Mouse (Mus musculus) limb, embryonic 10.5 days (tissue): ENCODE measurements around the gene Cdca7l. TPM values are rescaled to one million over a fixed set of nuclear protein-coding genes. Genes with fewer than 3 reads are reported as not detected.

Experiments
- DNase-seq: peaks from one replicate; pipeline ENCODE4 v3.0.0-alpha.2; 2017; ENCODE audit warnings: low spot score
- H3K27ac ChIP-seq: fragments of 300-500 bp; sonication (generic); 2 replicates; pipeline ENCODE4 v1.5.1; 2016; ENCODE audit warnings: mild to moderate bottlenecking
- H3K27me3 ChIP-seq: fragments of 300-500 bp; sonication (generic); 2 replicates; pipeline ENCODE4 v1.6.1; 2016; ENCODE audit warnings: low read depth, mild to moderate bottlenecking; ENCODE audit not compliant: poor library complexity, severe bottlenecking
- H3K36me3 ChIP-seq: fragments of 300-500 bp; sonication (generic); 2 replicates; pipeline ENCODE4 v1.6.1; 2016; ENCODE audit warnings: mild to moderate bottlenecking, moderate library complexity
- H3K4me1 ChIP-seq: fragments of 300-500 bp; sonication (generic); 2 replicates; pipeline ENCODE4 v1.6.1; 2016
- H3K4me3 ChIP-seq: fragments of 300-500 bp; sonication (generic); 2 replicates; pipeline ENCODE4 v1.5.1; 2016; ENCODE audit warnings: mild to moderate bottlenecking, moderate library complexity
- H3K9me3 ChIP-seq: fragments of 300-500 bp; sonication (generic); replicated peaks from 2 replicates; pipeline ENCODE4 v1.6.1; 2016; ENCODE audit warnings: mild to moderate bottlenecking
- WGBS: fragments of 180-500 bp; shearing (Covaris S2); methylation state at CpG from one replicate; pipeline ENCODE4 v1.1.7; 2016; 5-methylcytosine and 5-hydroxymethylcytosine counted together
- polyA plus RNA-seq: library from polyadenylated mRNA; unstranded; fragments of >200 nt; fragmentation: Nextera tagmentation; extraction: Ambion mirVana; gene quantifications from 2 replicates; pipeline ENCODE4 v1.2.1, GENCODE M21; 2016

Gene Cdca7l
- polyA plus RNA-seq, 1 experiment from 2014 or later: 54.8 TPM

DNA sequence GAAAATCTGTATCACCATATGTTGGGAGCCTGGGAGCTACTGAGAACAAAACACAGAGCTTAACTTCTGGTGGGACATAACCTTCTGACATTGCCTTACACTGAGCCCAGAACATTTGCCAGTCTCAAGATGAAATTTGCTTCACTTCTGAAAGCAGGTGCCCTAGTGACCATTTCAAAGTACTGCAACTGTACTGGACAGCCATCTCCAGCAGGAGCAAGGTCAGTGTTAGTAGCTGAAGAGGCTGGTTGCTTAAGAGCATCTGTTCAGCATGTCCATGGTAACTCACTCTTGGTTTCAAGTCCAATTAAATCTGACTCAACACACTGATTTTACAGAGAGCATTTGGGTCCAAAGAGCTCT is 16.8 kb downstream of the Cdca7l start:
- Histone ChIP-seq H3K9me3 (no peaks in the 10 kb centered on the region), H3K36me3 (no peaks in the 10 kb centered on the region), H3K4me1 (no peaks in the 10 kb centered on the region), H3K27ac (no peak overlapping the region), H3K4me3 (no peak overlapping the region), H3K27me3 (no peaks in the 10 kb centered on the region)
- DNase-seq: no peak

DNA sequence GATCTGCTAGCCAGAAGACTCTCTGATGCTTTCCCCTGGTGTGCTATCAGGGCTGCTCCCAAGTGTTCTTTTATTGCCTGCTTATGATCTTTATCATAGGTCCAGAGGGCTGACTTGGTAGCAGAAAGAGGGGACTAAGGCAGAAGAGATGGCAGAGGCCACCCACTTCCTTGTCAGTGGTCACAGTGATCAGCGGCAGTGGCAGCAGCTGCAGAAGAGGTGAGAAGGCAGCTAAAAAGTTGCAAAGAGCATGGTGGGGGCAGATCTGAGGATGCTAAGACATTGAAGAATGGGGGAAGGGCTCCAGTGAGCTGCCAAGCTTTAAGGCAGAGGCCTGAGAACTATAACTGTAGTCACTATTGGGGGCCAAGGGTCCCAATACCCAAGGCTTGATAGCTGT is 17.3 kb downstream of the Cdca7l start:
- H3K9me3 ChIP-seq: no peaks in the 10 kb centered on the region
- 44% methylated on average over 1 of the region's 1 CpGs for WGBS

DNA sequence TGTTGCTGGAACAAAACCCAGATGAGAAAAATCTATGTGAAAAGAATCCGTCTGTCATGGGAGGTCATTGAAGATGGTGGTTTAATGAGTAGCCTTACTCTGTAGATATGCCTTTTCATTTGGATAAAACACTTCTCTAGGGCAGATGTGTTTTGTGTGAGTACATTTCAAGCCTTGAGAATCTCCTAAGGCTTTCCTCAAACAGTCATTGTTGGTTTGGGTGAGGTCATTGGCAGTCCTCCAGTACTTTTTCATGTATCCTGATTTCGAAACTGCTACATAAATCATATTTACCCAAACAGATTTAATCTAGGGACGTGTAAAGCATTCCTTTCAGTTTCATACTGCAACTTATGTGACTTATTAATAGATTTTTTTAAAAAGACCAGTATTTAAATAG is 24.3 kb downstream of the Cdca7l start:
- WGBS: 92% methylated on average over 3 of the region's 3 CpGs
- no peak for DNase-seq

More for the DNA sequence above, 17.3 kb downstream of the Cdca7l start:
- Histone ChIP-seq H3K4me1 (no peaks in the 10 kb centered on the region), H3K36me3 (no peaks in the 10 kb centered on the region), H3K27ac (no peak overlapping the region), H3K27me3 (no peaks in the 10 kb centered on the region), H3K4me3 (no peak overlapping the region)
- DNase-seq: no peak

DNA sequence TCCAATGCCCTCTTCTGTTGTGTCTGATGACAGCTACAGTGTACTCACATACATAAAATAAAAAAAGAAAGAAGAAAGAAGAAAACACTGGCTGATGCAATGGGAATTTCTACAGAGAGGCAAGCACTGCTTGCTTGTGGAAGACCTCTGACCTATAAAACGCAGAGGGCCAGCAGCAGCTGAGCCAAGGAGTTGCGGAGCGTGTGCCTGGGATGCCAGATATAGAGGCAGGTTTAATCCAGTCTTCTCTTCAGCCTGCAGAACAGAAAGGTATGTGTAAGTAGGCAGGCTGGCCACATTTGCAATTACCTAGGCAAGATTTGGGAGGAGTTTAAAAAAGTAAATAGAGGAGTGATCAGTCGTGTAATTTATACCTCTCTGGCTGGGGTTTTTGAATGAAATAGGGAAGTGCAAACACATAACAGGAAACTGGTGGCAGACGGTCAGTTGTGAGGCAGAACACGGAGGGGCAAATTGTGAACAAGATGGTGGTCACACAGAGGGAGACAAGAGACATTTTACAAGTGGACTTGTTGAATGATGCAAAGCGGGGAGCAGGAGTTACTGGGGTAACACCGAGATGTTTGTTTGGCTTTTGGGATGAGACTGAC is 27.4 kb downstream of the Cdca7l start:
- Histone ChIP-seq H3K9me3 (no peaks in the 10 kb centered on the region), H3K27ac (no peak overlapping the region), H3K4me1 (no peaks in the 10 kb centered on the region), H3K36me3 (no peaks in the 10 kb centered on the region), H3K4me3 (no peak overlapping the region), H3K27me3 (no peaks in the 10 kb centered on the region)
- 83% methylated on average over 8 of the region's 8 CpGs for WGBS
- no peak for DNase-seq

More for the DNA sequence above, 24.3 kb downstream of the Cdca7l start:
- Histone ChIP-seq H3K9me3 (no peaks in the 10 kb centered on the region), H3K27me3 (no peaks in the 10 kb centered on the region), H3K27ac (no peak overlapping the region), H3K4me3 (no peak overlapping the region), H3K4me1 (no peaks in the 10 kb centered on the region), H3K36me3 (no peaks in the 10 kb centered on the region)

DNA sequence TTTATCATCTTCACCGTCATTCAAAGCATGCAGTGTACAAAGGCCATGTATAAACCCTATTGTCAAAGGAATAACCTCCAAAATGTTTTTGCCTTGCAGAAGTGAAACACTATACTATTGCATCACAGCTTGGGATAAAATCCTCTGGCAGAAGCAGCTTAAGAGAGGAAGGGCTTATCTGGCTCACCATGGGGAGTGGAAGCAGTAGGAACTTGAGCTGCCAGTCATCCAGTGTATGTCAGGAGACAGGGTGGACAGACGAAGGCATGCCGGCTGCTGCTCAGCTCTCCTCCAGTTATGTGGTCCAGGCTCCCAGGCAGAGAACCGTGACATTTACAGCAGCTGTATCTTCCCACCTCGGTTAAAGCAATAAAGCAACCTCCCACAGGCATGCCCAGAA is 28.1 kb downstream of the Cdca7l start:
- Histone ChIP-seq H3K4me3 (no peak overlapping the region), H3K27ac (no peak overlapping the region), H3K9me3 (no peaks in the 10 kb centered on the region), H3K36me3 (no peaks in the 10 kb centered on the region), H3K4me1 (no peaks in the 10 kb centered on the region), H3K27me3 (no peaks in the 10 kb centered on the region)
- no peak for DNase-seq
- 41% methylated on average over 5 of the region's 5 CpGs for WGBS

DNA sequence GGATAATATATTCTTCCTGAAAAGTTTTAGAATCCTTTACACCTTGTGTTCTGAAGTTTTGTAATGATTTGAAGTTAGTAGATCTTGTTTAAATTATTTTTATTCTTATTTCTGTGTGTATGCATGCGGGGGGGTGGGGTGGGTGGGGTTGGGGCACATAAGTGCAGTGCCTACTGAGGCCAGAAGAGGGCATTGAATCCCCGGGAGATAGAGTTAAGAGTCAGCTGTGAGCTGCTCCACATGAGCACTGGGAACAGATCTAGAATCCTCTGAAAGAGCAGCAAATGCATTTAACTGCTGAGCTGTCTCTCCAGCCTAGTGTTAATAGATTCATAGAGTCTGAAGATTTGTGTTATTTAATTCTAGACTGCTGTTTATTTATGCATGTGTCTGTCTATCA is 30.6 kb downstream of the Cdca7l start:
- H3K4me3 ChIP-seq: no peak overlapping the region
- no peaks in the 10 kb centered on the region for H3K4me1 ChIP-seq
- 78% methylated on average over 2 of the region's 2 CpGs for WGBS
- H3K36me3 ChIP-seq: no peaks in the 10 kb centered on the region
- H3K27me3 ChIP-seq: no peaks in the 10 kb centered on the region
- H3K9me3 ChIP-seq: no peaks in the 10 kb centered on the region
- no peak overlapping the region for H3K27ac ChIP-seq
- no peak for DNase-seq

DNA sequence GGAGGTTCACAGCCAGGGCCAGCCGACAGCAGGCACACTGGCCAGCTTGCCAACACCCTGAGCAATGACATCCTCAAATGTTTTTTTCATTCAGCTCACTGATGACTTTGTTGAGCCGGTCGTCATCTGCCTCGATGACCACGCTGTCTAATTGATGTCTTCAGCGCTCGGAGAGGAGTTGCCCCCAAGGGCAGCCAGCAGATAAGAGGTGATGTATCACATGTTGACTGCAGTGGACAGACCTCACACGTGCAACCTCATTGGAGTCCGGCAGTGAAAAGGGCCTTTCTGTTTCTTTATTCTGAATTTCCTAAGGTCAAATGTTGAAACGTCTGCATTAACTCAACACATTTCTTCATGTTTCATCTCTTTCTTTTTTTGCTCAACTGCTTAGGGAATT is 31.3 kb downstream of the Cdca7l start:
- Histone ChIP-seq H3K27me3 (no peaks in the 10 kb centered on the region), H3K4me3 (no peak overlapping the region), H3K36me3 (no peaks in the 10 kb centered on the region), H3K9me3 (no peaks in the 10 kb centered on the region), H3K27ac (no peak overlapping the region), H3K4me1 (no peaks in the 10 kb centered on the region)
- DNase-seq: no peak
- WGBS: 33% methylated on average over 10 of the region's 10 CpGs

DNA sequence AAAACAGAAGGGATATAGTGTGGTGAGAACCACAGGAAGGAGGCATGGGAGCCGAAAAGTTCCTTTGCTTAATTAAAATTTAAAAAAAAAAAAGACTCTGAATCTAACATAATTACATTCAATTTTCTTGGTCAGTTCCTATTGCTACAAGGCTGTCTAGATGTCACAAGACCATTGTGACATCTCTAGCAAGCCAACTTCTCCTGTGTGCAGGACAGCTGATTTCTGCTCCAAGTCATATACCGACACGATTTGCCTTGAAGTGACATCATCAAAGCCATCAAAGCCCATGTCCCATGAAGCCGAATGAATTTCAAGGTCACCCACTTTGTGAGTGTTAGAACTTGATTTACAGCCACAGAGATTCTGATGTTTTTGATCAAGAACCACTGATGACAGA is 33.3 kb downstream of the Cdca7l start:
- 88% methylated on average over 4 of the region's 4 CpGs for WGBS
- no peak for DNase-seq
- H3K36me3 ChIP-seq: no peaks in the 10 kb centered on the region
- no peaks in the 10 kb centered on the region for H3K27me3 ChIP-seq
- H3K27ac ChIP-seq: no peak overlapping the region
- H3K4me1 ChIP-seq: no peaks in the 10 kb centered on the region
- no peaks in the 10 kb centered on the region for H3K9me3 ChIP-seq
- H3K4me3 ChIP-seq: no peak overlapping the region

DNA sequence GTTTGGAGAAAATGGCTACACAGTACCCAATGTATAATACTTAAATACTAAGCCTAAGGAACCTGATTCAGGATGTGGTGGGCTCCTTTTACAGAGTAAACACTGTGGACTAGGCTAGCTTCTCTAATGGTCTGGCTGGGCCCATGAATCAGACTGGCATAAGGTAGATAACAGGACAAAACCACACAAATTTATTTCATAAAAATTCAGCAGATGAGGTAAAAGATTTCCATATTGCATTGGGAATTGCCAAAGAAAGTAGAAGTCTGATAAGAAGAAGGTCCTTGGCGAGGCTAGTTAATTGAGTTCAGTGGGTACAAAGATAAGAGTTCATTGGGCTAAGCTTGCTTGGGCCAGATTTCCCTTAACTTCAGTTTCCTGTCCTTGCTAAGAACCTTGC is 36.6 kb downstream of the Cdca7l start:
- H3K4me3 ChIP-seq: no peak overlapping the region
- DNase-seq: no peak
- 84% methylated on average over 1 of the region's 1 CpGs for WGBS
- H3K27ac ChIP-seq: no peak overlapping the region
- H3K36me3 ChIP-seq: no peaks in the 10 kb centered on the region
- peaks cover 26% of the 10 kb centered on the region for H3K4me1 ChIP-seq
- H3K9me3 ChIP-seq: no peaks in the 10 kb centered on the region
- no peaks in the 10 kb centered on the region for H3K27me3 ChIP-seq

DNA sequence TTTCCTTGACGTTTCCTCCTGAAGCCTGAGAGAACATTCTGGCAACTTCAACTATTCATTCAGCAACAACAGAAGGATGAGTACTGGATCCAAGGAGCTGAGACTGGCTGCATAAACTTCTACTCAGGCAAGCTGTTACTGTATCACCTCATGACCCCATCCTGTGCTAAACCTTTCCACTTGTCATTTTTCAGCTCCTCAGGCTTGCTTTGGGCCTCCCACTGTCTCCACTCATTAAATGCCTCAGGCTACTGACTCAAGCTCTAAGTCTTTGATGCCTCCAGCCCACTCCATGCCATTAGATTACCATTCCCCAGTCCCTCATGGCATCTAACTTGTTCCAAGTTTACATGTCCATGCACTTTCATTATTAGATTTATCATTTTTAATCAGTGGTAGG is 38.6 kb downstream of the Cdca7l start:
- H3K4me3 ChIP-seq: peak overlapping the region; percentile 80; the same call in 1 of the 2 replicates
- H3K27ac ChIP-seq: peak overlapping the region; percentile 99
- H3K27me3 ChIP-seq: no peaks in the 10 kb centered on the region
- 88% methylated on average over 1 of the region's 1 CpGs for WGBS
- H3K9me3 ChIP-seq: no peaks in the 10 kb centered on the region
- H3K4me1 ChIP-seq: peaks cover 32% of the 10 kb centered on the region
- DNase-seq: no peak
- H3K36me3 ChIP-seq: 0 out of 2 replicates have a peak, but pooled peaks cover 5% of the 10 kb centered on the region

DNA sequence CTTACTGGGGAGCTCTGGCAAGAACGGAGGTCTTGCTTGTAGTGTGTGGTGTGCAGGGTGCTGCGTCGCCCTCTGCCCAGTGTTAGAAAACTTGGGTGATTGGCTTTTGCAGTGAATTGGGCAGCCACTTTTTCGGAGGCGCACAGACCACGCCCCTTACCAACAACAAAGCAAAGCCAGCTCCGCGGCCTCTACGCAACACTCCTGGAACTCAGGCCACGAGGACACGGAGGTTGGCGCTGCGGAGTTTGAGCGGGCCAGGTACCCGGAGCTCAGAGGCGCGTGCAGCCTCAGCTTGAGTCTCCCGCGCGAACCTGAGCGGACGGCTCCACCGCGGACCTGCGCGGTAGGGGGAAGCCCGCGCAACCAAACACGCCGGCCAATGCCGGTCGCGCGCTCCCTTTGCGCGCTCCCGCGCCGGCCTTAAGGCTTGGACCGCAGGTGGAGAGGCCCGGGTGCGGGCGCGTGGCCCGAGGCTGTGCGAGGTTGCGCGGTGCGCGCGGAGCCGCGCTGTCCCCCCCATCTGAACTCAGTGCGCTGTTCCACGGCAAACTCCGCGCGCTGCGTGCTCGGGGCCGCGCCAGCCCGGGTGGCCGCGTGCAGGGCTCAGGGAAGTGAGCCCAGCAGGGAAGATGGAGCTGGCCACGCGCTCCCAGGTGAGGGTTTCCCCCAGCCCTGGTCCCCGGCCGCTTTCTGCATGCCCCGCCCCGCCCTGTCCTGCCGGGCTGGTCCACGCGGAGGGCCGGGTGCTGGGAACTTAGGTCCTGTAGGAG is 39.4 kb downstream of the Cdca7l start:
- Histone ChIP-seq H3K27ac (peak overlapping the region; percentile 99), H3K27me3 (no peaks in the 10 kb centered on the region), H3K36me3 (peaks cover 7% of the 10 kb centered on the region; the same call in 1 of the 2 replicates), H3K4me3 (peak overlapping the region; percentile 80), H3K9me3 (no peaks in the 10 kb centered on the region), H3K4me1 (peaks cover 32% of the 10 kb centered on the region)
- DNase-seq: peak; percentile 88
- WGBS: under 1% methylated on average over 75 of the region's 75 CpGs

DNA sequence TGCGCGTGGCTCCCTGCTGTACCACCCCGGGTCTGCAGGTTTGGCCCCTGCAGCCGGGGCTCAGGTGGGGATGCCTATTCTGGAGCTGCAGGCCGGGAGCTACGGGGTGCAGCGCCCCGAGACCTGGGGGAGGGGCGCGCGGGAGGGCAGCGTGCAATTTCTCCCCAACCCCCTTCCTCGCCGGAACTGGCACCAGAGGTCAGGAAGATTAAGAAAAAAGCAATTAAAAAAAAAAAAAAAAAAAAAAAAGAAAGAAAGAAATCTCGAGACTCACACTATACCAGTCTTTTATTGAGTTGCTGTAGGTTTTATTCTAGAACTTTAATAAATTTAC is 40.0 kb downstream of the Cdca7l start:
- H3K4me1 ChIP-seq: peaks cover 32% of the 10 kb centered on the region
- no peaks in the 10 kb centered on the region for H3K27me3 ChIP-seq
- WGBS: under 1% methylated on average over 15 of the region's 15 CpGs
- H3K9me3 ChIP-seq: no peaks in the 10 kb centered on the region
- H3K4me3 ChIP-seq: peak overlapping the region; percentile 80
- H3K36me3 ChIP-seq: peaks cover 11% of the 10 kb centered on the region; the same call in 1 of the 2 replicates
- peak overlapping the region; percentile 99 for H3K27ac ChIP-seq
- no peak for DNase-seq

DNA sequence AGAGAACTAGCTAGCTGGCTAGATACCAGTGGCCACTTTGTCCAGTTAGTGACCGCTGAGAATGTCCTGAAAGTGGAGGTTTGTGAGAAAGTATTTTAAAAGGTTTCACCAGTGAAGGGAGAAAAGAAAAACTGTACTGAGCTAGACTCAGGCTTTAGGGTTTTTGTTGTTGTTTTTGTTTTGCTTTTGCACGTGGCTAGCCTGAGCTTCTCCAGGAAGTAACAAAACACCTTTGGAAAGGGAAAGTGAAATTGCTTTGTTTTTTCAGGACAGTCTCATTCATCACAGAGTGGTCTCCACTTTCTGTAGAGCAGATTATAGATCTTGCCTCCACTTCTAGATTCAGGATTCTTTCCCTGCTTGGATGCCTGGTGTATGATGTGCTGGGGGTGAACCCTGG is 40.8 kb downstream of the Cdca7l start:
- Histone ChIP-seq H3K4me1 (peaks cover 32% of the 10 kb centered on the region), H3K27ac (peak overlapping the region; percentile 99), H3K9me3 (no peaks in the 10 kb centered on the region), H3K36me3 (peaks cover 11% of the 10 kb centered on the region; the same call in 1 of the 2 replicates), H3K4me3 (peak overlapping the region; percentile 80), H3K27me3 (no peaks in the 10 kb centered on the region)
- 27% methylated on average over 2 of the region's 2 CpGs for WGBS
- no peak for DNase-seq
